Mouse (Mus musculus): ENCODE measurements around the gene Fam19a1. TPM values are rescaled to one million over a fixed set of nuclear protein-coding genes. Genes with fewer than 3 reads are reported as not detected.

Fam19a1 gene
- polyA plus RNA-seq (2014; fragmentation: Illumina TruSeq; extraction: RNeasy Lipid Tissue Mini Kit (QIAGEN cat#74804); ENCODE audit: low read depth, low replicate concordance), result not detected

GRCm38 (mm10) chr6:96112854-96113253 lies at the start of gene Fam19a1:
Gene Fam19a1 (plus strand): TSS chr6:96113154.

GRCm38 (mm10) chr6:96165818-96166379 lies 52.9 kb downstream of the Fam19a1 start, which contains the start of gene 1700123L14Rik:
Gene 1700123L14Rik (minus strand): TSS chr6:96166243.

Other genes with a start within 250 kb of the Fam19a1 start
- not detected for gene 1700123L14Rik, start 53.1 kb downstream of the Fam19a1 start, polyA plus RNA-seq (2014; fragmentation: Illumina TruSeq; extraction: RNeasy Lipid Tissue Mini Kit (QIAGEN cat#74804); ENCODE audit: low read depth, low replicate concordance)

Measured in liver, adult 10 weeks (tissue).